Mouse (Mus musculus): ENCODE results near the gene Cxcr5. TPM values are rescaled to one million over a fixed set of nuclear protein-coding genes. Genes with fewer than 3 reads are reported as not detected.
"Not testable (repeated sequence)": the region's sequence is repeated elsewhere in the genome, so short reads cannot be mapped to it uniquely, and the experiment has no call there.

Gene Cxcr5
- polyA plus RNA-seq, 1 experiment from 2014 or later = 0.09 TPM

DNA sequence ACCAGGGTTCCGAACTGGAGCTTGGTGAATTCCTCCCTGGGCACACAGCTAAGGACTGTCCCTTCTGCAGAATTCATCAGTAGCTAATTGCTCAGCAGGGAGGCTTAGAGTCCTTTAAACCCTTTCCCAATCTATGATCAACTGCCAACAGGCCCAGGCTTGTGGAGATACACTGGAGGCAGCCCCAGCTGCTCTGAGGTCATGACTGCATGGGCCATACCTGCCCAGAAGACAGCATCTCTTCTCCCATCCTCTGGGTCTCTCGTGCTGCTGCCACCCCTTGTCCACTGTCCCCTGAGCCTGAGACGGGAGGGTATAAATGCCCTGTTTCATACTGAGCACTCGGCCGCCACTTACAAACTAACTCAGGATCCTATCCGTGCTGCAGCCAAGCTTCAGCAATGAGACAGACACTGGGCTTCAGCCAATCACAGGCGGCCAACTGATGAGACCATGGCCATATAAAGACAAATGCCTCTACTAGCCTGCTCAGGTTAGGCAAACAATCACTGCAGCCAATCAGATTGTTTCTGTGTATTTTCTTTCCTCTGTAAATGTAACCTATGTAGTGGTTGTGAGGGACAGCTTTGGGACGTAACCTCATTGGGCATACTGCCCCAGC is 25.1 kb upstream of the Cxcr5 start:
- H3K9me3 ChIP-seq = 0 out of 2 replicates have a peak, but pooled peaks cover 8% of the 10 kb centered on the region
- H3K27me3 ChIP-seq = no peaks in the 10 kb centered on the region
- H3K9ac ChIP-seq = no peak overlapping the region
- no peaks in the 10 kb centered on the region for H3K36me3 ChIP-seq
- peaks cover 6% of the 10 kb centered on the region; the same call in 1 of the 2 replicates for H3K4me1 ChIP-seq
- no peak overlapping the region for H3K27ac ChIP-seq
- no peak for ATAC-seq (ENCODE audit: low FRiP score, low read depth)
- H3K4me2 ChIP-seq (replicated peaks) = no peak overlapping the region
- WGBS = 64% methylated on average over 8 of the region's 8 CpGs
- H3K4me3 ChIP-seq = no peak overlapping the region

GRCm38 (mm10) chr9:44582390-44582789 is 20.7 kb upstream of the Cxcr5 start:
- Histone ChIP-seq H3K4me1 (peaks cover 14% of the 10 kb centered on the region), H3K9ac (no peak overlapping the region), H3K27ac (no peak overlapping the region), H3K4me2 (replicated peaks) (no peak overlapping the region), H3K9me3 (0 out of 2 replicates have a peak, but pooled peaks cover 8% of the 10 kb centered on the region), H3K4me3 (no peak overlapping the region), H3K36me3 (no peaks in the 10 kb centered on the region), H3K27me3 (no peaks in the 10 kb centered on the region)
- WGBS = 78% methylated on average over 16 of the region's 16 CpGs
- no peak for ATAC-seq (ENCODE audit: low FRiP score, low read depth)

DNA sequence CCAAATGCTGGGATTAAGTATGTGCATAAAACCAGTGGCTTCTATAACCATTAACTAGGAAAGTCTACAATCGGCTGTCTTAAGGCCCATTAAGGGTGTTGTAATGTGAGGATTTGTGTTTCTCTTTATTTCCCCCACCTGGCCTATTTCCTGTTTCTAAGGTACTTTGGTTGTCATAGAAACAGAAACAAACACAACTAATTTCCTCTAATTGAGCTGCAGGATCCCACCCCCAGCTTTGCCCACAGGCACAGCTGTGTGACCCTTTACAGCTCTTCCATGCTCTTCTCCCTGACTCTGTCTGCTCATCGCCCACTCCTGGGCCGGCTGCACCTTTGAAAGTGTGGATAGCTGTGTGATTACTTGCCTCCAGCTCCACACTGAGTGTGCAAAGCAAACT is 19.7 kb upstream of the Cxcr5 start:
- no peaks in the 10 kb centered on the region for H3K36me3 ChIP-seq
- H3K4me1 ChIP-seq = peaks cover 9% of the 10 kb centered on the region
- H3K4me3 ChIP-seq = no peak overlapping the region
- 3% methylated on average over 3 of the region's 3 CpGs for WGBS
- 0 out of 2 replicates have a peak, but pooled peaks cover 8% of the 10 kb centered on the region for H3K9me3 ChIP-seq
- ATAC-seq (ENCODE audit: low FRiP score, low read depth) = no peak
- H3K27ac ChIP-seq = no peak overlapping the region
- 0 out of 2 replicates have a peak overlapping the region, but pooled peaks have one; percentile 36 for H3K9ac ChIP-seq
- no peak overlapping the region for H3K4me2 ChIP-seq (replicated peaks)
- H3K27me3 ChIP-seq = no peaks in the 10 kb centered on the region

- Histone ChIP-seq H3K9ac (no peak overlapping the region), H3K4me1 (peaks cover 9% of the 10 kb centered on the region), H3K36me3 (no peaks in the 10 kb centered on the region), H3K4me2 (replicated peaks) (no peak overlapping the region), H3K9me3 (0 out of 2 replicates have a peak, but pooled peaks cover 8% of the 10 kb centered on the region), H3K27me3 (no peaks in the 10 kb centered on the region), H3K27ac (no peak overlapping the region), H3K4me3 (no peak overlapping the region)
- WGBS = 95% methylated on average over 5 of the region's 5 CpGs
- ATAC-seq (ENCODE audit: low FRiP score, low read depth) = no peak
Measured at GRCm38 (mm10) chr9:44580085-44580484, 18.4 kb upstream of the Cxcr5 start.

- Histone ChIP-seq H3K9me3 (0 out of 2 replicates have a peak, but pooled peaks cover 8% of the 10 kb centered on the region), H3K9ac (no peak overlapping the region), H3K27ac (no peak overlapping the region), H3K36me3 (no peaks in the 10 kb centered on the region), H3K27me3 (no peaks in the 10 kb centered on the region), H3K4me2 (replicated peaks) (no peak overlapping the region; the same call in 1 of the 2 replicates), H3K4me1 (peaks cover 9% of the 10 kb centered on the region), H3K4me3 (no peak overlapping the region)
- no peak for ATAC-seq (ENCODE audit: low FRiP score, low read depth)
- 30% methylated on average over 6 of the region's 6 CpGs for WGBS
Measured at GRCm38 (mm10) chr9:44579392-44579791, 17.7 kb upstream of the Cxcr5 start.

- not testable (repeated sequence) for ATAC-seq (ENCODE audit: low FRiP score, low read depth); H3K4me2 ChIP-seq (replicated peaks); H3K27me3 ChIP-seq; H3K36me3 ChIP-seq; H3K27ac ChIP-seq; H3K9me3 ChIP-seq; H3K4me3 ChIP-seq; H3K4me1 ChIP-seq; H3K9ac ChIP-seq
- WGBS = 93% methylated on average over 7 of the region's 7 CpGs
Measured at GRCm38 (mm10) chr9:44576046-44576445, 14.4 kb upstream of the Cxcr5 start.

- Histone ChIP-seq H3K9ac (no peak overlapping the region), H3K27ac (no peak overlapping the region), H3K9me3 (no peaks in the 10 kb centered on the region), H3K4me2 (replicated peaks) (no peak overlapping the region), H3K27me3 (no peaks in the 10 kb centered on the region), H3K36me3 (no peaks in the 10 kb centered on the region), H3K4me3 (no peak overlapping the region), H3K4me1 (no peaks in the 10 kb centered on the region)
- ATAC-seq (ENCODE audit: low FRiP score, low read depth) = no peak
- 69% methylated on average over 2 of the region's 2 CpGs for WGBS
Measured at GRCm38 (mm10) chr9:44575095-44575494, 13.4 kb upstream of the Cxcr5 start.

GRCm38 (mm10) chr9:44573306-44573705 is 11.6 kb upstream of the Cxcr5 start:
- ATAC-seq (ENCODE audit: low FRiP score, low read depth) = no peak
- no peaks in the 10 kb centered on the region for H3K4me1 ChIP-seq
- WGBS = 77% methylated on average over 4 of the region's 4 CpGs

DNA sequence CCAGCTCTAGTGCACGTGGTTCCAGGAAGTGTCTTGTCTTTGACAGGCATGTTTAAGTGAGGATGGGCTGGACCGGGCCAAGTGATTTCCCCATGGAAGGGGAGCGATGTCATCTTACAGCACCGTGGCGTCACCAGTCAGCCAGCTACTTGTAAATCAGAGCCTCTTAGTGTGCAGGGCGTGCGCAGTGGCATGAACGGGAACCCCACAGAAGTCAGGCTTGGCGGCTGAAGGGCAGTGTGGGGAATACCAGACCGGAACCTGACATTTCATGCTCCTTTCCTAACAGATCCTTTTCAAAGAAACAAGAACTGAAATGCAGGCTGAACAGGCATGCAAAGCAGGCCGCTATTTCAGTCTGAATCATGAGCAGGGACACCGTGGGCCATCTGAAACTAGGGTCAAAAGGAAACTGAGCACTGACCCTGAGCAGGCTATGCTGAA is 9.3 kb upstream of the Cxcr5 start:
- ATAC-seq (ENCODE audit: low FRiP score, low read depth) = no peak
- Histone ChIP-seq H3K9me3 (no peaks in the 10 kb centered on the region), H3K4me1 (no peaks in the 10 kb centered on the region), H3K27me3 (no peaks in the 10 kb centered on the region), H3K4me2 (replicated peaks) (no peak overlapping the region), H3K27ac (no peak overlapping the region), H3K9ac (no peak overlapping the region), H3K4me3 (no peak overlapping the region), H3K36me3 (no peaks in the 10 kb centered on the region)
- WGBS = 85% methylated on average over 12 of the region's 12 CpGs

More at GRCm38 (mm10) chr9:44573306-44573705, 11.6 kb upstream of the Cxcr5 start:
- no peak overlapping the region for H3K4me2 ChIP-seq (replicated peaks)
- H3K27me3 ChIP-seq = no peaks in the 10 kb centered on the region
- H3K4me3 ChIP-seq = no peak overlapping the region
- no peaks in the 10 kb centered on the region for H3K9me3 ChIP-seq
- H3K27ac ChIP-seq = no peak overlapping the region
- H3K9ac ChIP-seq = no peak overlapping the region
- no peaks in the 10 kb centered on the region for H3K36me3 ChIP-seq

DNA sequence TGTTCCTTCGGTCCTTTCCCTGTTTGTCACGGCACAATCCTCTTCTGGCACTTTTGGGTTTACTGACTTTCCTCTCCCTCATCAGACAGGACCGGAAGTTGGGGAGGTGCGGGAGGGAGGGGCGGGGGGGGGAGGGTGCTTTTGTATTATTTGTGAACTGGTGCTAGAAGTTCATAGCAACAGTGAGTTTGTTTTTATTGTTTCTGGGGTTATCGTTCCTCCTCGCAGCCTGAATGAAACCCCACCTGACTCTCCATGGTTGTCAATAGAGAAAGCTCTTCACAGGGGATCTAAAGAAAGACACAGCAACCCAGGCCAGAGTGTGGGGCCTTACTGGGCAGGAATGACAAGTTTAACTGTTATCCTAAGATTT is 6.4 kb upstream of the Cxcr5 start:
- H3K4me3 ChIP-seq = no peak overlapping the region
- no peak for ATAC-seq (ENCODE audit: low FRiP score, low read depth)
- 58% methylated on average over 7 of the region's 7 CpGs for WGBS

GRCm38 (mm10) chr9:44567338-44568082 is 5.8 kb upstream of the Cxcr5 start:
- Histone ChIP-seq H3K36me3 (no peaks in the 10 kb centered on the region), H3K9me3 (no peaks in the 10 kb centered on the region)

More for the DNA sequence above, 6.4 kb upstream of the Cxcr5 start:
- H3K4me1 ChIP-seq = no peaks in the 10 kb centered on the region
- no peaks in the 10 kb centered on the region for H3K36me3 ChIP-seq
- H3K9ac ChIP-seq = no peak overlapping the region
- H3K4me2 ChIP-seq (replicated peaks) = no peak overlapping the region
- no peak overlapping the region for H3K27ac ChIP-seq
- no peaks in the 10 kb centered on the region for H3K27me3 ChIP-seq
- H3K9me3 ChIP-seq = no peaks in the 10 kb centered on the region

GRCm38 (mm10) chr9:44565367-44565766 is 3.7 kb upstream of the Cxcr5 start:
- ATAC-seq (ENCODE audit: low FRiP score, low read depth) = no peak
- Histone ChIP-seq H3K4me3 (no peak overlapping the region), H3K9ac (0 out of 2 replicates have a peak overlapping the region, but pooled peaks have one; percentile 26), H3K4me2 (replicated peaks) (no peak overlapping the region), H3K27ac (no peak overlapping the region), H3K36me3 (no peaks in the 10 kb centered on the region), H3K27me3 (no peaks in the 10 kb centered on the region), H3K4me1 (no peaks in the 10 kb centered on the region), H3K9me3 (no peaks in the 10 kb centered on the region)
- 78% methylated on average over 6 of the region's 6 CpGs for WGBS

More at GRCm38 (mm10) chr9:44567338-44568082, 5.8 kb upstream of the Cxcr5 start:
- WGBS = 73% methylated on average over 9 of the region's 9 CpGs
- Histone ChIP-seq H3K27ac (no peak overlapping the region), H3K4me3 (no peak overlapping the region), H3K9ac (no peak overlapping the region), H3K4me1 (no peaks in the 10 kb centered on the region), H3K4me2 (replicated peaks) (no peak overlapping the region), H3K27me3 (no peaks in the 10 kb centered on the region)
- no peak for ATAC-seq (ENCODE audit: low FRiP score, low read depth)
